Mouse (Mus musculus) stomach, postnatal 0 days (tissue): Measurements from ENCODE around the gene A630095N17Rik.

Source experiments
- CTCF ChIP-seq: IDR thresholded peaks from 2 replicates; pipeline ENCODE4 v1.5.1; 2016; ENCODE audit warnings: antibody characterized with exemption, low read depth, mild to moderate bottlenecking, moderate library complexity
- EP300 ChIP-seq: optimal IDR thresholded peaks from 2 replicates; pipeline ENCODE3; 2016; ENCODE audit warnings: antibody characterized with exemption

DNA sequence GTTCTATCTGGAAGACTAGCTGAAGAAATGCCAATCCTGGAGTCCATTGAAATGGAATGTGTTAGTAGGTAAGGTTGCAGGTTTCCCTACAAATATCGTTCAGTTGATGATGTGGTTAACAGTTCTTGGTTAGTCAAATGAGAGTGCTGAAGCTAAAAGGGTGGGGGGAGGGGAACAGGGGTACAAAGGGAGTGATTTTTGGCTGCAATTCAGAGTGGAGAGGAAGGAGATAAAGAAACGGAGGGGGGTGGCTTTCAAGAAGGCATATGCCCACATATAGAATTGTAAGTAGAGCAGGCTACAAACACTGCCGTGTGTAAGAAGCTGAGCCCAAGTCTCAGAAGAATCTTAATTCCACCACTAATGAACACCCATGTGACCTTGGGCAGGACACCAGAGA lies 6.4 kb downstream of the A630095N17Rik start:
- TF ChIP-seq CTCF (no peak), EP300 (no peak)
